Mouse (Mus musculus): Measurements from ENCODE around the gene Crlf1. TPM values are rescaled to one million over a fixed set of nuclear protein-coding genes. Genes with fewer than 3 reads are reported as not detected.
A peak's percentile ranks its signal among the peaks of the same experiment; 100 is the strongest.
"Not testable (repeated sequence)": the region's sequence is repeated elsewhere in the genome, so short reads cannot be mapped to it uniquely, and the experiment has no call there.

The Crlf1 gene
- total RNA-seq, 1 experiment from 2014 or later = not detected

- peak; percentile 72 to 79 for ATAC-seq (replicated peaks in 1 of 2; ENCODE audit: insufficient read depth in 1 of 2, low FRiP score in 2 of 2, low TSS enrichment in 1 of 2, low read depth in 1 of 2, poor library complexity in 2 of 2, severe bottlenecking in 2 of 2)
Measured at GRCm38 (mm10) chr8:70506328-70507026, 13.5 kb downstream of the Crlf1 start, which contains the start of gene Rex1bd. Gene Rex1bd (minus strand): TSS chr8:70506752.

GRCm38 (mm10) chr8:70507027-70507393, 14.1 kb downstream of the Crlf1 start:
- ATAC-seq (replicated peaks in 1 of 2; ENCODE audit: insufficient read depth in 1 of 2, low FRiP score in 2 of 2, low TSS enrichment in 1 of 2, low read depth in 1 of 2, poor library complexity in 2 of 2, severe bottlenecking in 2 of 2) = no peak

GRCm38 (mm10) chr8:70509281-70509952, 16.5 kb downstream of the Crlf1 start:
- ATAC-seq (replicated peaks in 1 of 2; ENCODE audit: insufficient read depth in 1 of 2, low FRiP score in 2 of 2, low TSS enrichment in 1 of 2, low read depth in 1 of 2, poor library complexity in 2 of 2, severe bottlenecking in 2 of 2) = no peak

- ATAC-seq (replicated peaks in 1 of 2; ENCODE audit: insufficient read depth in 1 of 2, low FRiP score in 2 of 2, low TSS enrichment in 1 of 2, low read depth in 1 of 2, poor library complexity in 2 of 2, severe bottlenecking in 2 of 2) = peak; percentile 71 to 76
Measured at GRCm38 (mm10) chr8:70510228-70510915, 17.4 kb downstream of the Crlf1 start, which contains the start of gene Uba52. Gene Uba52 (minus strand): TSS chr8:70510801.

- not testable (repeated sequence) for ATAC-seq (replicated peaks in 1 of 2; ENCODE audit: insufficient read depth in 1 of 2, low FRiP score in 2 of 2, low TSS enrichment in 1 of 2, low read depth in 1 of 2, poor library complexity in 2 of 2, severe bottlenecking in 2 of 2)
Measured at GRCm38 (mm10) chr8:70511174-70511573, 18.2 kb downstream of the Crlf1 start.

GRCm38 (mm10) chr8:70511770-70512169, 18.8 kb downstream of the Crlf1 start:
- no peak for ATAC-seq (replicated peaks in 1 of 2; ENCODE audit: insufficient read depth in 1 of 2, low FRiP score in 2 of 2, low TSS enrichment in 1 of 2, low read depth in 1 of 2, poor library complexity in 2 of 2, severe bottlenecking in 2 of 2)

GRCm38 (mm10) chr8:70512253-70512903, 19.4 kb downstream of the Crlf1 start:
- 0 out of 4 replicates have a peak, but pooled peaks of 1 of the 2 experiments have one; percentile 23 for ATAC-seq (replicated peaks in 1 of 2; ENCODE audit: insufficient read depth in 1 of 2, low FRiP score in 2 of 2, low TSS enrichment in 1 of 2, low read depth in 1 of 2, poor library complexity in 2 of 2, severe bottlenecking in 2 of 2)

GRCm38 (mm10) chr8:70513441-70513840, 20.5 kb downstream of the Crlf1 start:
- no peak for ATAC-seq (replicated peaks in 1 of 2; ENCODE audit: insufficient read depth in 1 of 2, low FRiP score in 2 of 2, low TSS enrichment in 1 of 2, low read depth in 1 of 2, poor library complexity in 2 of 2, severe bottlenecking in 2 of 2)

GRCm38 (mm10) chr8:70517940-70518643, 25.1 kb downstream of the Crlf1 start:
- no peak for ATAC-seq (replicated peaks in 1 of 2; ENCODE audit: insufficient read depth in 1 of 2, low FRiP score in 2 of 2, low TSS enrichment in 1 of 2, low read depth in 1 of 2, poor library complexity in 2 of 2, severe bottlenecking in 2 of 2)

- ATAC-seq (replicated peaks in 1 of 2; ENCODE audit: insufficient read depth in 1 of 2, low FRiP score in 2 of 2, low TSS enrichment in 1 of 2, low read depth in 1 of 2, poor library complexity in 2 of 2, severe bottlenecking in 2 of 2) = no peak
Measured at GRCm38 (mm10) chr8:70519043-70519442, 26.1 kb downstream of the Crlf1 start.

GRCm38 (mm10) chr8:70519606-70520005, 26.6 kb downstream of the Crlf1 start:
- ATAC-seq (replicated peaks in 1 of 2; ENCODE audit: insufficient read depth in 1 of 2, low FRiP score in 2 of 2, low TSS enrichment in 1 of 2, low read depth in 1 of 2, poor library complexity in 2 of 2, severe bottlenecking in 2 of 2) = no peak

- peak; percentile 89 to 95 for ATAC-seq (replicated peaks in 1 of 2; ENCODE audit: insufficient read depth in 1 of 2, low FRiP score in 2 of 2, low TSS enrichment in 1 of 2, low read depth in 1 of 2, poor library complexity in 2 of 2, severe bottlenecking in 2 of 2)
Measured at GRCm38 (mm10) chr8:70522592-70523403, 29.8 kb downstream of the Crlf1 start.

GRCm38 (mm10) chr8:70527111-70527511, 34.2 kb downstream of the Crlf1 start:
- ATAC-seq (replicated peaks in 1 of 2; ENCODE audit: insufficient read depth in 1 of 2, low FRiP score in 2 of 2, low TSS enrichment in 1 of 2, low read depth in 1 of 2, poor library complexity in 2 of 2, severe bottlenecking in 2 of 2) = no peak

- ATAC-seq (replicated peaks in 1 of 2; ENCODE audit: insufficient read depth in 1 of 2, low FRiP score in 2 of 2, low TSS enrichment in 1 of 2, low read depth in 1 of 2, poor library complexity in 2 of 2, severe bottlenecking in 2 of 2) = peak; percentile 92 to 94
Measured at GRCm38 (mm10) chr8:70527512-70528181, 34.7 kb downstream of the Crlf1 start, which contains the start of the genes Fkbp8 and Kxd1. Gene Fkbp8 (plus strand): TSS chr8:70527724. Gene Kxd1 (minus strand): TSS chr8:70527956.

GRCm38 (mm10) chr8:70528182-70528797, 35.3 kb downstream of the Crlf1 start:
- ATAC-seq (replicated peaks in 1 of 2; ENCODE audit: insufficient read depth in 1 of 2, low FRiP score in 2 of 2, low TSS enrichment in 1 of 2, low read depth in 1 of 2, poor library complexity in 2 of 2, severe bottlenecking in 2 of 2) = no peak
